Mouse (Mus musculus) urinary bladder, adult 2 months (tissue): ENCODE measurements around the gene Lrrc71. TPM values are rescaled to one million over a fixed set of nuclear protein-coding genes. Genes with fewer than 3 reads are reported as not detected.

Source experiments
- DNase-seq: peaks from one replicate; pipeline ENCODE4 v3.0.0; 2022; ENCODE audit warnings: low spot score
- polyA plus RNA-seq: library from polyadenylated mRNA; depleted of rRNA; stranded (reverse); fragments of >200 nt; gene quantifications from 2 replicates; pipeline ENCODE4 v1.2.3, GENCODE M21; 2012; rRNA removed

The Lrrc71 gene
- polyA plus RNA-seq, 1 experiment, result 0.19 TPM

GRCm38 (mm10) chr3:87724556-87724955 lies 23.9 kb downstream of the Lrrc71 start:
- DNase-seq, result no peak

GRCm38 (mm10) chr3:87718525-87718924 lies 29.9 kb downstream of the Lrrc71 start:
- no peak for DNase-seq

Other genes starting within 250 kb of the Lrrc71 start
- gene Etv3, start 223.2 kb downstream of the Lrrc71 start, polyA plus RNA-seq, result 17.2 and 18.1 TPM in 2 replicates
- gene Arhgef11, start 131.1 kb downstream of the Lrrc71 start, polyA plus RNA-seq, result 22.2 and 25.5 TPM in 2 replicates
- gene Ntrk1, start 46.5 kb upstream of the Lrrc71 start, polyA plus RNA-seq, result 2.7 and 3.5 TPM in 2 replicates
- gene Insrr, start 48.3 kb upstream of the Lrrc71 start, polyA plus RNA-seq, result 0.73 and 0.80 TPM in 2 replicates
- 21.1 and 26.5 TPM in 2 replicates for gene Pear1, start 75.7 kb upstream of the Lrrc71 start, polyA plus RNA-seq
- gene Sh2d2a, start 98.1 kb upstream of the Lrrc71 start, polyA plus RNA-seq, result 0.65 and 0.87 TPM in 2 replicates
- gene Prcc, start 137.0 kb upstream of the Lrrc71 start, polyA plus RNA-seq, result 26.2 and 30.0 TPM in 2 replicates
- gene Hdgf, start 157.7 kb upstream of the Lrrc71 start, polyA plus RNA-seq, result 151 and 152 TPM in 2 replicates
- 120 and 132 TPM in 2 replicates for gene Mrpl24, start 170.9 kb upstream of the Lrrc71 start, polyA plus RNA-seq
- gene Isg20l2, start 181.7 kb upstream of the Lrrc71 start, polyA plus RNA-seq, result 22.8 and 24.0 TPM in 2 replicates
- gene Rrnad1, start 182.1 kb upstream of the Lrrc71 start, polyA plus RNA-seq, result 28.4 and 33.2 TPM in 2 replicates
- gene Crabp2, start 200.0 kb upstream of the Lrrc71 start, polyA plus RNA-seq, result 0.91 and 1.4 TPM in 2 replicates
- 3.7 and 5.3 TPM in 2 replicates for gene Nes, start 222.5 kb upstream of the Lrrc71 start, polyA plus RNA-seq